In genomic region chr9:86572196-86572595, GRCm38 (mm10) we compare ENCODE assay signal across 8 mouse cellular contexts. TPM values are rescaled to one million over a fixed set of nuclear protein-coding genes. Genes with fewer than 3 reads are reported as not detected.
DNase-seq lines count a peak whose midpoint lies in the region; ATAC-seq and TF ChIP-seq lines count a peak whose summit lies in the region.

No protein-coding gene starts in this region.

- under 1% methylated on average over 25 of the region's 25 CpGs for WGBS in lung, embryonic 14.5 days
- WGBS in intestine, postnatal 0 days: 2% methylated on average over 25 of the region's 25 CpGs
- under 1% methylated on average over 25 of the region's 25 CpGs for WGBS in midbrain, embryonic 16.5 days

- no peak for ATAC-seq in lung, embryonic 14.5 days (ENCODE audit: insufficient read depth)
- ATAC-seq in intestine, postnatal 0 days: peak; percentile 8
- ATAC-seq in midbrain, embryonic 16.5 days: peak; percentile 71

- H3K36me3 ChIP-seq in lung, embryonic 14.5 days (ENCODE audit: insufficient read depth): peaks cover 19% of the 10 kb centered on the region
- H3K36me3 ChIP-seq in intestine, postnatal 0 days (ENCODE audit: control insufficient read depth, insufficient read depth): peaks cover 14% of the 10 kb centered on the region; the same call in 1 of the 2 replicates
- H3K36me3 ChIP-seq in midbrain, embryonic 16.5 days (ENCODE audit: control insufficient read depth, insufficient read depth, low read length): 0 out of 2 replicates have a peak, but pooled peaks cover 2% of the 10 kb centered on the region

- H3K27me3 ChIP-seq in lung, embryonic 14.5 days (ENCODE audit: insufficient read depth, low read length): no peaks in the 10 kb centered on the region
- no peaks in the 10 kb centered on the region for H3K27me3 ChIP-seq in intestine, postnatal 0 days (replicated peaks; ENCODE audit: control insufficient read depth, insufficient read depth, low read length)
- no peaks in the 10 kb centered on the region for H3K27me3 ChIP-seq in midbrain, embryonic 16.5 days (ENCODE audit: control insufficient read depth, insufficient read depth, low read depth, low read length)

- 0 out of 2 replicates have a peak, but pooled peaks cover 3% of the 10 kb centered on the region for H3K4me1 ChIP-seq in lung, embryonic 14.5 days (ENCODE audit: insufficient read depth)
- H3K4me1 ChIP-seq in embryonic fibroblast, embryonic 13.5 days (ENCODE audit: control insufficient read depth, insufficient read depth, low read length): no peaks in the 10 kb centered on the region; the same call in 1 of the 2 replicates
- 0 out of 2 replicates have a peak, but pooled peaks cover 10% of the 10 kb centered on the region for H3K4me1 ChIP-seq in intestine, postnatal 0 days (replicated peaks; ENCODE audit: control insufficient read depth, insufficient read depth, low read length)
- peaks cover 15% of the 10 kb centered on the region for H3K4me1 ChIP-seq in midbrain, embryonic 16.5 days (ENCODE audit: control insufficient read depth, insufficient read depth, low read length)

- no peaks in the 10 kb centered on the region for H3K9me3 ChIP-seq in lung, embryonic 14.5 days (ENCODE audit: low read depth, low read length)
- H3K9me3 ChIP-seq in intestine, postnatal 0 days (ENCODE audit: control insufficient read depth): no peaks in the 10 kb centered on the region
- no peaks in the 10 kb centered on the region for H3K9me3 ChIP-seq in midbrain, embryonic 16.5 days (replicated peaks; ENCODE audit: control insufficient read depth, low read length, poor library complexity, severe bottlenecking)

- H3K27ac ChIP-seq in lung, embryonic 14.5 days (ENCODE audit: low read depth): no peak overlapping the region
- H3K27ac ChIP-seq in embryonic fibroblast, embryonic 13.5 days (ENCODE audit: insufficient read depth, low read length): no peak overlapping the region
- no peak overlapping the region for H3K27ac ChIP-seq in intestine, postnatal 0 days (ENCODE audit: low read depth, low read length)
- peak overlapping the region; percentile 54 for H3K27ac ChIP-seq in midbrain, embryonic 16.5 days (ENCODE audit: low read length)

- DNase-seq in cerebellum, adult 18-20 months: peak; percentile 56 to 65
- no peak for DNase-seq in cerebellum, postnatal 10 days
- DNase-seq in lung, embryonic 14.5 days: peak; percentile 14
- DNase-seq in lung, postnatal 10 days: no peak
- DNase-seq in retina, postnatal 1 day: no peak

- H3K9ac ChIP-seq in lung, embryonic 14.5 days: peak overlapping the region; percentile 68
- H3K9ac ChIP-seq in intestine, postnatal 0 days (ENCODE audit: low read depth, low read length): peak overlapping the region; percentile 64
- peak overlapping the region; percentile 74 for H3K9ac ChIP-seq in midbrain, embryonic 16.5 days (ENCODE audit: low read depth, low read length)

- TF ChIP-seq CTCF in lung, embryonic 14.5 days (IDR thresholded peaks at IDR 0.05; ENCODE audit: low read depth): no peak
- TF ChIP-seq CTCF in embryonic fibroblast, embryonic 13.5 days (IDR thresholded peaks at IDR 0.05; ENCODE audit: borderline replicate concordance, insufficient read depth, low read length): no peak
- no peak for TF ChIP-seq CTCF in intestine, postnatal 0 days (IDR thresholded peaks at IDR 0.05; ENCODE audit: low read depth)

- peak overlapping the region; percentile 71 for H3K4me3 ChIP-seq in lung, embryonic 14.5 days (ENCODE audit: low read depth, low read length)
- peak overlapping the region; percentile 46 for H3K4me3 ChIP-seq in embryonic fibroblast, embryonic 13.5 days (ENCODE audit: insufficient read depth, low read length)
- peak overlapping the region; percentile 62 for H3K4me3 ChIP-seq in intestine, postnatal 0 days (ENCODE audit: low read depth, low read length)
- H3K4me3 ChIP-seq in midbrain, embryonic 16.5 days (ENCODE audit: low read depth, low read length): peak overlapping the region; percentile 68

- TF ChIP-seq POLR2A in embryonic fibroblast, embryonic 13.5 days (IDR thresholded peaks at IDR 0.05; ENCODE audit: low read depth, low read length): no peak

- peak overlapping the region; percentile 97 for H3K4me2 ChIP-seq in lung, embryonic 14.5 days
- H3K4me2 ChIP-seq in intestine, postnatal 0 days (replicated peaks; ENCODE audit: low read depth): peak overlapping the region; percentile 100
- H3K4me2 ChIP-seq in midbrain, embryonic 16.5 days (ENCODE audit: low read length): peak overlapping the region; percentile 99

RNA-seq across cellular contexts. Expression of gene Rwdd2a, which starts 0.4 kb away (rescaled TPM):
- polyA plus RNA-seq in lung, embryonic 14.5 days (2014; fragmentation: Nextera tagmentation; extraction: Ambion mirVana): 4.1 and 5.3 TPM in 2 replicates
- 2.2 and 2.3 TPM in 2 replicates for polyA plus RNA-seq in embryonic fibroblast, embryonic 13.5 days (2011; ENCODE audit: insufficient read length, low read depth, missing spikeins)
- 5.8 and 6.5 TPM in 2 replicates for polyA plus RNA-seq in intestine, postnatal 0 days (2015; fragmentation: Nextera tagmentation; extraction: Ambion mirVana)
- 22.3 and 30.9 TPM in 2 replicates for polyA plus RNA-seq in midbrain, embryonic 16.5 days (2015; fragmentation: Nextera tagmentation; extraction: Ambion mirVana)

RNA-seq across cellular contexts. Expression of gene Pgm3, which starts 0.6 kb away (rescaled TPM):
- 35.1 and 37.7 TPM in 2 replicates for polyA plus RNA-seq in lung, embryonic 14.5 days (2014; fragmentation: Nextera tagmentation; extraction: Ambion mirVana)
- polyA plus RNA-seq in embryonic fibroblast, embryonic 13.5 days (2011; ENCODE audit: insufficient read length, low read depth, missing spikeins): 27.6 and 30.8 TPM in 2 replicates
- 84.4 and 85.0 TPM in 2 replicates for polyA plus RNA-seq in intestine, postnatal 0 days (2015; fragmentation: Nextera tagmentation; extraction: Ambion mirVana)
- 32.8 and 36.7 TPM in 2 replicates for polyA plus RNA-seq in midbrain, embryonic 16.5 days (2015; fragmentation: Nextera tagmentation; extraction: Ambion mirVana)

Comparison
In these comparisons a context has a peak if more than half of its experiments do, and no peak if none do; other contexts are left out.
1. DNase-seq: peak in cerebellum, adult 18-20 months (2 of 2) and lung, embryonic 14.5 days (single experiment); none in cerebellum, postnatal 10 days (0 of 2), lung, postnatal 10 days (single experiment) and retina, postnatal 1 day (single experiment).
2. Peak in every context shown above with its lines, with median percentiles within 50 percentile points of each other: H3K4me2 ChIP-seq, H3K4me3 ChIP-seq and H3K9ac ChIP-seq.